Mouse (Mus musculus) neural tube, embryonic 14.5 days (tissue): ENCODE measurements at regions not wholly inside any gene's neighbourhood (a gene's known extent, or its start where the extent isn't known, plus 50 kb on each side); places are given as distances from the start of the nearest gene placed in this dataset.

Source experiments
- ATAC-seq: fragments of 200-750 bp; cut with Nextera tagmentation; 2 replicates; pipeline ENCODE4 v1.8.0; 2017; ENCODE audit warnings: low read depth, mild to moderate bottlenecking, moderate TSS enrichment, moderate library complexity
- H3K27ac ChIP-seq: fragments of 300-500 bp; sonication (generic); 2 replicates; pipeline ENCODE4 v1.5.1; 2014; ENCODE audit warnings: low read depth, mild to moderate bottlenecking, control low read depth, low read length, moderate library complexity, mixed read lengths
- H3K27me3 ChIP-seq: fragments of 300-500 bp; sonication (generic); 2 replicates; pipeline ENCODE4 v1.6.1; 2014; ENCODE audit warnings: low read length; ENCODE audit not compliant: control insufficient read depth, insufficient read depth
- H3K36me3 ChIP-seq: fragments of 300-500 bp; sonication (generic); 2 replicates; pipeline ENCODE4 v1.6.1; 2014; ENCODE audit warnings: low read length, mixed read lengths; ENCODE audit not compliant: control insufficient read depth, insufficient read depth
- H3K4me1 ChIP-seq: fragments of 300-500 bp; sonication (generic); 2 replicates; pipeline ENCODE4 v1.6.1; 2014; ENCODE audit warnings: low read length; ENCODE audit not compliant: control insufficient read depth, insufficient read depth
- H3K4me2 ChIP-seq: fragments of 300-500 bp; sonication (generic); 2 replicates; pipeline ENCODE4 v1.6.1; 2014; ENCODE audit warnings: mild to moderate bottlenecking, low read depth, low read length, control low read depth
- H3K4me3 ChIP-seq: fragments of 300-500 bp; sonication (generic); 2 replicates; pipeline ENCODE4 v1.5.1; 2014; ENCODE audit warnings: low read depth, low read length, control low read depth, mixed read lengths
- H3K9ac ChIP-seq: fragments of 300-500 bp; sonication (generic); replicated peaks from 2 replicates; pipeline ENCODE4 v1.6.1; 2014; ENCODE audit warnings: low read depth, mild to moderate bottlenecking, control low read depth, low read length, mixed read lengths
- H3K9me3 ChIP-seq: fragments of 300-500 bp; sonication (generic); 2 replicates; pipeline ENCODE4 v1.6.1; 2016; ENCODE audit warnings: low read length; ENCODE audit not compliant: control insufficient read depth
- WGBS: fragments of 180-500 bp; shearing (Covaris S2); extraction: QIAGEN DNeasy Blood & Tissue Kit; methylation state at CpG from one replicate; pipeline ENCODE4 v1.1.7; 2014; 5-methylcytosine and 5-hydroxymethylcytosine counted together

DNA sequence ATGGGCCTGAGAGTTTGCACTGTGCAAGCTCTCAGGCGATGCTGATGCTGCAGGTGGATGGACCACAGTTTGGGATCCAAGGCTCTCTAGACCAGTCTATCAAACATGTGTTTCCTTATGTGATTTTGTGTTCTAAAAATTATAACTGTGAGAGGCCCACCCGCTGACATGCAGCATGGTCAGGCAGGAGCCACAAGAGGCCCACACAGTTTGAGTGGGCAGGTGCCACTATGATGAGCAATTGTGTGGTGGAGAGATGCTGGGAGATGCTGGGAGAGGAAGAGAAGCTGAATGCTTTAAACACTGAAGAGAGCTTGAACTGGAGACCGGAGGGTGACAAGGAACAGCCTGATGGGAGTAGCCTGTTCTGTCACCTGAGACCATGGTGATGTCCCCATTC, 287.3 kb downstream of the Fam84b start:
- no peak for ATAC-seq
- no peak overlapping the region for H3K27ac ChIP-seq
- H3K4me3 ChIP-seq, result no peak overlapping the region
- no peaks in the 10 kb centered on the region for H3K9me3 ChIP-seq
- WGBS, result 94% methylated on average over 3 of the region's 3 CpGs
- no peaks in the 10 kb centered on the region for H3K27me3 ChIP-seq
- H3K4me1 ChIP-seq, result no peaks in the 10 kb centered on the region
- H3K9ac ChIP-seq, result no peak overlapping the region
- no peaks in the 10 kb centered on the region for H3K36me3 ChIP-seq
- H3K4me2 ChIP-seq, result no peak overlapping the region

DNA sequence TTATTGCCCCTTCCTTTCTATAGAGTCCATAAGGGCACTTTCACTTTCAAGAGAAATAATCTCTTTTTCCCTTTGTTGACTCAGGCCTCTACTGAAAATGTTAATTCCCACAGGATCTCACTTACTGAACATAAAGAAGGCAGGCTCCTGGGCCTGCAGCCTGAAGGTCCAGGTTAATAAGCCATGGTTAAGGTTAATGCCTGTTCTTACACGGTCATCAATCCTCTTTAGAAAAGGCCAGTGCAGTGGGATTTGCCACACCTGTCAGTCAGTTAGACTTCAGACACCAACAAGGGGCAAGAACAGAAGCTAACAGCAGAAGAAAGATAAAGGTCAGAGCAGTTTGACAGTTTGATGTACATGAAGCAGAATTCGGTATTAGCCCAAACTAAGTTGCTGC, 288.6 kb downstream of the Fam84b start:
- Histone ChIP-seq H3K9ac (no peak overlapping the region), H3K4me3 (no peak overlapping the region), H3K9me3 (no peaks in the 10 kb centered on the region), H3K27me3 (no peaks in the 10 kb centered on the region), H3K36me3 (no peaks in the 10 kb centered on the region), H3K4me1 (no peaks in the 10 kb centered on the region), H3K27ac (no peak overlapping the region), H3K4me2 (no peak overlapping the region)
- WGBS, result 22% methylated on average over 2 of the region's 2 CpGs
- no peak for ATAC-seq

DNA sequence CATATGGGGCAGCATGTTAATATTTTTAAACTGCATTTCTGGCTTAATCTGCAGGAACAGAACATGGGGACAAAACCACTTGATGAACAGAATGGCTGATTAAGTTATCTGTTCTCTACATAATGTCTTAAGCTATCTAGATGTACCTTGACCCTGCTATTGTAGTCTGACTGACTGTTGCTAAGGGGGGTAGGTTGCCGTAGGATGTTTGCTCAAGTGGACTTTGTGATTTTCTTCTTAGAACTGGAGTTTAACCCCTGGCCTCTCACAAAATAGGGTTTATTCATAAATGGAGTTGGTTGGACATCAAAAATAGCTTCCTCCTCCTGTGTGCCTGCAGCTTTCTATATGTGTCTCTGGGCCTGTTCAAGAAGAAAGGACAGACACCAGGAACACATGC, 292.9 kb downstream of the Fam84b start:
- no peaks in the 10 kb centered on the region for H3K9me3 ChIP-seq
- H3K36me3 ChIP-seq, result no peaks in the 10 kb centered on the region
- no peak overlapping the region for H3K4me3 ChIP-seq
- H3K4me2 ChIP-seq, result no peak overlapping the region
- H3K9ac ChIP-seq, result no peak overlapping the region
- 71% methylated on average over 1 of the region's 1 CpGs for WGBS
- no peaks in the 10 kb centered on the region for H3K4me1 ChIP-seq
- no peak overlapping the region for H3K27ac ChIP-seq
- no peaks in the 10 kb centered on the region for H3K27me3 ChIP-seq
- no peak for ATAC-seq

DNA sequence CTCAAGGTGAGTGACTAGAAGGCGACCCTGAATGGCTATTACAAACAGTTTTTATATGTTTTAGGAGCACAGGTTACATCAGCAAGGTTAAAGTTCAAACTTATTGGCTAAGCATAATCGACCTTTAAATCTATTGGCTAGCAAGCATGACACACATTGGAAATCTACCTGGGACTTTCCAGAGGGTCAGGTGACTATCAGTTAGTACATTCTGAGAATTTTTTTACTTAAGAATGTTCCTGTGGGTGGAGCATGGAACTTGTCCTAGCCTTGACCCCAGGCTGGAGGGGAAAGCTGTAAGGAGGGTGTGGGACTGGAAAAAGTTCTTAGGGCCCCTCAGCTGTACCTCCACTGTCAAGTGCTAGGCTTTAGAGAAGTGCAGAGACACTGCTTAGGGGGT, 297.9 kb downstream of the Fam84b start:
- Histone ChIP-seq H3K4me3 (no peak overlapping the region), H3K4me2 (no peak overlapping the region), H3K27me3 (no peaks in the 10 kb centered on the region), H3K27ac (no peak overlapping the region), H3K9ac (no peak overlapping the region), H3K36me3 (no peaks in the 10 kb centered on the region), H3K4me1 (no peaks in the 10 kb centered on the region), H3K9me3 (no peaks in the 10 kb centered on the region)
- WGBS, result 92% methylated on average over 2 of the region's 2 CpGs
- ATAC-seq, result no peak

GRCm38 (mm10) chr15:60554587-60554986, 299.0 kb downstream of the Fam84b start:
- Histone ChIP-seq H3K9me3 (no peaks in the 10 kb centered on the region), H3K4me3 (no peak overlapping the region), H3K4me2 (no peak overlapping the region), H3K36me3 (no peaks in the 10 kb centered on the region), H3K27ac (no peak overlapping the region), H3K27me3 (no peaks in the 10 kb centered on the region), H3K9ac (no peak overlapping the region), H3K4me1 (no peaks in the 10 kb centered on the region)
- 3% methylated on average over 1 of the region's 1 CpGs for WGBS
- no peak for ATAC-seq

DNA sequence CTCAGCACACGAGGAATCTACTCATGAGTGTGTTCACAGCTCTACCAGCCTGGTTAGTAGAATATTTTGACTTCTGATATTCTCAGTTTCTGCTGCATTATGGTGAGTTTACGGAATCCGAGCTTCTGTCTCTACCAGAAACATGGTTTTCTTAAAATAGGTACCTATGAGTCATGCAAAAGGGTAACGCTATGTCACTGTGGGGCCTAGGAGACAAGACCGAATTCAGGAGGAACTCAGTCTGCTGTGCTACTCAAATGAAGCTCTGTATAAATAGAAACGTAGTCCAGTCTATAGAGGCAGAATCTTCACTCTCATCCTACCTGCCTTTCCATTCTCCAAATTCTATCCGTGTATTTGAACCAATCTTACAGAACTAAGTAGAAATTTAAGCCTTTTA, 305.5 kb downstream of the Fam84b start:
- no peaks in the 10 kb centered on the region for H3K9me3 ChIP-seq
- no peak overlapping the region for H3K4me3 ChIP-seq
- H3K27me3 ChIP-seq, result no peaks in the 10 kb centered on the region
- no peaks in the 10 kb centered on the region for H3K36me3 ChIP-seq
- 88% methylated on average over 7 of the region's 7 CpGs for WGBS
- no peak overlapping the region for H3K4me2 ChIP-seq
- H3K9ac ChIP-seq, result no peak overlapping the region
- H3K4me1 ChIP-seq, result no peaks in the 10 kb centered on the region
- no peak for ATAC-seq
- no peak overlapping the region for H3K27ac ChIP-seq

DNA sequence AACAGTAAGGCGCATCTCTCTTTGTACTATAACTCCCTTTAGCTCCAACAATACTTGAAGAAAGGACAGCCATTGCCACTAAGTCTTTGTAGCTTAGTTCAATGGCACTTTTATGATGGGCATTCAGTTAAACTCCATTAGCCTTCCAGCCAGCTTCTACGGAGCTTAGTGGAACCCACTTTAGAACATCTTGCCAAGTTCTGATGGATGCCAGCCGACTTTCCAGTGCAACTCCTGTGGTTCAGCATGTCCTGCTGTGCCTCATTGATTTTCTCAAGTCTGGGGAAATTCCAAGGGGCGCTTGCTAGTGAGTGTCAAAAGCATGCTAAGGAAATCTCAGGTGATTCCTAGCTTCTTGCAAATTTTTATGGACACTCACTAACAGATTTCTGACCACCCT, 316.4 kb downstream of the Fam84b start:
- Histone ChIP-seq H3K4me2 (no peak overlapping the region), H3K9ac (no peak overlapping the region), H3K36me3 (no peaks in the 10 kb centered on the region), H3K4me1 (no peaks in the 10 kb centered on the region), H3K4me3 (no peak overlapping the region), H3K27me3 (no peaks in the 10 kb centered on the region), H3K27ac (no peak overlapping the region), H3K9me3 (no peaks in the 10 kb centered on the region)
- 60% methylated on average over 4 of the region's 4 CpGs for WGBS
- ATAC-seq, result no peak

GRCm38 (mm10) chr15:60534701-60535100, 318.9 kb downstream of the Fam84b start:
- Histone ChIP-seq H3K9me3 (no peaks in the 10 kb centered on the region), H3K4me2 (no peak overlapping the region), H3K36me3 (no peaks in the 10 kb centered on the region), H3K4me3 (no peak overlapping the region), H3K9ac (no peak overlapping the region), H3K27me3 (no peaks in the 10 kb centered on the region), H3K4me1 (no peaks in the 10 kb centered on the region), H3K27ac (no peak overlapping the region)
- ATAC-seq, result no peak
- 84% methylated on average over 9 of the region's 9 CpGs for WGBS

DNA sequence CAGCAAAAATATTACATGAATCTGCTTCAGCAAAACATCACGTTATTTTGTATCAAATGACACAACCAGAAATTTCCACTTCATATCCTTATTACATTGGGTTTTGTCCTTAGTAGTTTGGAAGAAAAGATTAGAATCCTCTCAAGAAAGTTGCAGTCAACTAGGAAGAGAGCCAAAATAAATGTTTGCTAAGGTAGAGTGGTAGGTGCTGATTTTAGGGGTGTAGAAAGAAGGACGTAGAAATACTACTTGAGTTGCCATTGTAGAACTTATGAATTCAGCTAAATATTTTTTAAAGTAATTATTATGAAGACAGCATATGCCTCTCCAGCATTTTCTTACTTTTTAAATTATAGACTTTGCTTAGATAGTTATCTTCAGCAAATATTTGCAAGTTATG, 336.8 kb downstream of the Fam84b start:
- H3K9ac ChIP-seq, result no peak overlapping the region
- H3K4me3 ChIP-seq, result no peak overlapping the region
- no peak for ATAC-seq
- no peaks in the 10 kb centered on the region for H3K36me3 ChIP-seq
- H3K27ac ChIP-seq, result no peak overlapping the region
- no peaks in the 10 kb centered on the region for H3K27me3 ChIP-seq
- no peaks in the 10 kb centered on the region for H3K9me3 ChIP-seq
- H3K4me2 ChIP-seq, result no peak overlapping the region
- no peaks in the 10 kb centered on the region for H3K4me1 ChIP-seq
- 91% methylated on average over 2 of the region's 2 CpGs for WGBS

DNA sequence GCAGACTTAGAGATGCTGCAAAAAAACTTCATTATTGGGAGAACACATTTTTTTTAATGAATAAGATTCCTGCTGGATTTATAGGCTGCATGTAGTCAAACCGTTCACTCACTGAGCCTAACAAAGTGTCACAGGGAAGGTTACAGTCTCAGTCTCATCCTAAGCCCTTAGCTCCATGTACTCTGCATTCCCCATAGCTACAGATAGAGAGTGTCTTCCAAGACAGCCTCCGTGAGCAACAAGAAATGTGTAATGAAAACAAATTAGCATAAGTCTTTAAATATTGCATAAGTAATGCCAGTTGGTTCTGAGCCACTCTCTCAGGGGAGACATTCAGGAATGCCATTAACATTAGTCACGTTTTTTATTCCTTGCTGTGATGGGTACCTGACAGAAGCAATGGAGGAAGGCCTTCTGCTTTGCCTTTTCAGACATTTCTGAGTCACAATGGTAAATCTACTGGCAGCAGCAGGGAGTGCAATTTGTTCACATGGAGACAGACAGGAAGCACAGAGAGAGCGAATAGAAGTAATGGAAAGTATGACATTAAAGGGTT, 376.7 kb downstream of the Fam84b start:
- Histone ChIP-seq H3K27ac (no peak overlapping the region), H3K4me3 (no peak overlapping the region), H3K27me3 (no peaks in the 10 kb centered on the region), H3K9ac (no peak overlapping the region), H3K9me3 (no peaks in the 10 kb centered on the region), H3K36me3 (no peaks in the 10 kb centered on the region), H3K4me2 (no peak overlapping the region), H3K4me1 (no peaks in the 10 kb centered on the region)
- ATAC-seq, result peak; percentile 78; the same call in 1 of the 2 replicates
- 29% methylated on average over 4 of the region's 4 CpGs for WGBS
